Mouse (Mus musculus): ENCODE results near the gene Slc2a9.
A peak's percentile ranks its signal among the peaks of the same experiment; 100 is the strongest.

The Slc2a9 gene

DNA sequence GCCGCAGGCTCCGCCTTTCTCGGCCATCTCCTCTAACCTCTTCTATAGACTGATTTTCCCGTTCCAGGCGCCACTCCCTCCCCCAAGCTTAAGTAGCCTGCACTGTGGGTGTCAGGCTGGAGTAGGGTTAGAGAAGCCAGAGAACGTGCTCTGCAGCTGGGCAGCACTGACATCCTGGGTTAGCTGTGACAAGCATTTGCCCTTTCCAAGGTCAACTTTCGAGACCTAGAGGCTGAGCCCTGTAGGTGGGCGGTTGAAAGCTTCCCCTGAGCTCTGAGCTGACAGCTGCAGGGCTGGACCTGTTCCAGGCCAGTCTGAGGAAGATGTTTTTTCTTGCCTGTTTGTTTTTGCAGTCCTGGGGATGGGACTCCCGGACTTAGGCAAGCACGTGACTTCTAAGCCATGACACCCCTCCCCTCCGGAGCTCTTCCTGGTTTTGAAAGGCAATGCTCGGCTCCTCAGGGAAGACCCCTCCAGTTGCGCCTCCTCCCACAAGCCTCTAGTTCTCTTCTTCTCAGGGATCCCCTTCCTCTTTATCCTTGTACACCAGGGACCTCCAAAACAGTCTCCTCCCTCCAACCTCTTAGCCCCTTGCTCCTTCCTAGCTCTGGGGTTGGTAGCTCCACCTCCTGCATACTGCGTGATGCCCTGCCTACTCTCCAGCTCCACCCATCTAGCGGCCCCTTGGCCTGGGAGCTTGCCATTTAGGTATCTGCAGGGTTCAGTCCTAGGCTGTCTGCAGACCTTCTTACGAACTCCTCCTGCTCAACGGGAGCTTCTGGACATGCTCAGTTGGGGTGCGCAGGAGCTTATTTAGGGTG lies 136.1 kb downstream of the Slc2a9 start:
- DNase-seq: peak; percentile 10 to 18

DNA sequence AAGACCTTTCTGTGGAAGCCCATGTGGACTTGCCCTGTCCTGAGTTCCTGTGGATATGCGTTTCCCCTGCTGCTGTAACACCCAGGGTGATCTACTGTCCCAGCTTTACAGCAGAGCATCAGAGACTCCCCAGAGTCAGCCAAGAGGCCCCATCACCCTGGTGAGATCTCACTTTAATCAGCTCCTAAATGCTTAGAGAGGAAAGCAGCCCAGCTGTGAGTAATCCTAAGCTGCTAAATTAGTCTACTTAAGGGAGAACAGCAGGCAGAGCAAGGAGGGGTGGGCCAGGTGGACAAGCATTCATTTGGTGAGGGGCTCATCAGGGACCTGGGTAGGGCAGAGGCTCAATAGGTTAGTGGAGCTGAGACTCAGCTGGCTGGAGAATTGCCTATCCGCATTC lies 137.4 kb downstream of the Slc2a9 start:
- no peak for DNase-seq

DNA sequence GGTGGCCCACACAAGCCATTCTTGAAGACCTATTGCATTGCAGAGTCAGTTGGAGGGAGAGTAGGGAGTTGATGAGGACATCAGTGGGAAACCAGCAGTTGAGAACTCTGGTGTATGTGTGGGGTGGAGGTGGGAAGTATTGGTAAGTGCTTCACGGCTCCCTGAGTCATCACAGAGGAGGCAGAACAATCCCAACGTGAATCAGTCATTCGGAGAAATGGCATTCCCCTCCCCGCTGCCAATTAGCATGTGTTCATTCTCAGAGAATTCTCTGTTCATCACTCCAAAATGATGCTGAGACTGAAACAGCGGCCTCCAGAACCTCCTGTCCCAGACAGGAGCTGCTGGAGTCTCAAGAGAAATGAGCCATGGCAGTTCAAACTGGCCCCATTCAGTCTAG lies 138.5 kb downstream of the Slc2a9 start:
- no peak for DNase-seq

DNA sequence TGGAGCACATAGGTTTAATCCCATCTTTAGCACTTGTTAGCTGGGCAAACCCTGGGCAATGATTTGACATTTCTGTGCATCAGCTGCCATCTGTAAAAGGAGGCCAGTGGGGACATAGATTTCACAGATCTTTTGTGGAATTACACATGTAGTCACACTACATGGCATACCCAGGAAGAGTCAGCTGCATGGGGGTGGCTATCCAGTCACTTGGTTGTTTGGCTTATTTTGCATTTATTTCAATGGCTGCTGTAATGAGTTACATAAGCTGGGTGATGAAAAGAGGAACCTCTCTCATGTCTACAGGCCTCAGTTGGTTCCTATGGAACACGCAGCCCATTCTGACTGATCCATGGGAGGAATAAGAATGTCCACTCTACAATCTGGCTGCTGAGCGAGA lies 143.2 kb downstream of the Slc2a9 start:
- DNase-seq: no peak

DNA sequence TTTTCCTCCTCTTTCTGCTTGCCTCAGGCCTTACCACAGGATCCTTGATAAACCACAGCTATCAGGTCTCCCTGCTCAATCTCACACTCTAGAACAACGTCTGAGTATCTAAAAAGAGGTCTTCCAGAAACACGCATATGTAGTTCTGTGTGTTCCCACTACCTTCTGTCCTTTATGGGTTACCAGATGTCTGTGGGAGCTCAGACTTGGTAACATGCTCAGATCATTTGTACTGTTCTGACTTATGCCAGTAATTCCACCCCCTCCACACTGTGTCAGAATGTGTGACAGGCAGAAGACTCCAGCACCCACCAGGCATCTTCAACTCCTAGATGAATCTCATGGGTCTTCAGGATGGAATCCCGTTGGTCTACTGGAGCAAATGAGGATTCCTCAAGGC lies 146.0 kb downstream of the Slc2a9 start:
- no peak for DNase-seq

DNA sequence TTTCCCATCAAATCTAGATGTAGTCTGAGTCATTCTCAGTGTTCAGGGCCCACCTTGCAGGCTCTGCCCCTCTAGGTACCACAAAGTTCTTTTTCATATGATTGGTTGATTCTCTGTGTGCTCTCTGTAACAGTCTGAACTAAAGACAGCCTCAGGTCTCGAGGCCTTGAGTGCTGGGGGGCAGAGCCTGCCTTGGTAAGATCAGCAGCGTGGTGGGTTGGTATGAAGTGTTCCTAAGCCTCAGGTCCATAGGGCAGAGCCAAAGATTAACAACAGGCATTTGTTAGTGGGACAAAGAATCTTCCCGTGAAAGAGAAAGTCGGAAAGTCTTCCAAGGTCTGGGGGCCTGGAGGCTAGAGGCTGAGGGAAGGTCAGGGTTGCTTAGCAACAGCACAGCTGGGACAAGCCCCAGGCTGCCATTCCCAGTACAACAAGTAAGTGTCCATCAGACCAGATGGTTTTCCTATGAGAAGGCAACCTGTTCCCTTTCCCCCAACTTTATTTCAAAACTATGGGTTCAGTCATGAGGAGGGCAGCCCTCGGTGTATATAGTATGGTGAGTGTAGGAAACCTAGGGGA lies 152.5 kb downstream of the Slc2a9 start:
- DNase-seq: no peak

DNA sequence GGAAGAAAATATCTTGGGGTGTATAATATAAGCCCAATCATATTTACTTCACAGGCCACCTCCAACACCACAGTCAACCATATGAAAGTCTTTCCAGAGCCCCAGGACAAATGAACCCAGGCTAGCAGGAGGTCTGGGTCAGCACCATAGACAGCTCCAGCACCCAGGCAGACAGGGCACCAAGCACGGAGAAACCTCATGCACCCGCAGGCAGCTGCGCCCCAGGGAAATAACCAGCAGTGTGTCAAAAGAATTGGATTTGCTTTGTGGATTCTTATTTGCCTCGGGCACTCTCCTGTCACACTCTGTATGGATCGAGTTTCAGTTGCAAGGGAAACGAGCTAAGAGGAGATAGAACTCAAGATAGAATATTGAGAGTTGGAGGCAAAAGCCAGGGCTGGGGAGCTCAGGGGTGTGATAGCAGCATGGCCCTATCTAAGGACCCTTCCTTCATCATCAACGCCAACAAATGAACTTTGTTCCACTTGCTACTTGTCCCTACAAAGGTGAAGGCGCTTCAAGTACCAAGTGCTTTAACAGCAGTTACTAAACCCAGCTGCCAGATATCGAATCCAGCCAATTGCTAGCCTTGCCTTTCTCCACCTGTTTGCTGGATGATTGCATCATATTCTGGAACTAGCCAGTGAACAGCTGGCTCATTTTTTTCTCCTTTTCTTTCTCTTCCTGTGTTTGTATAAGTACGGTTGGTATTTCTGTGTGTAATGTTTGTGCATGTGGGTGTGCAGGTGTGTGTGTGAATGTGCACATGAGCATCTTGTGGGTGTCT lies 156.1 kb downstream of the Slc2a9 start:
- peak in 1 of 2 experiments; percentile 11 for DNase-seq

DNA sequence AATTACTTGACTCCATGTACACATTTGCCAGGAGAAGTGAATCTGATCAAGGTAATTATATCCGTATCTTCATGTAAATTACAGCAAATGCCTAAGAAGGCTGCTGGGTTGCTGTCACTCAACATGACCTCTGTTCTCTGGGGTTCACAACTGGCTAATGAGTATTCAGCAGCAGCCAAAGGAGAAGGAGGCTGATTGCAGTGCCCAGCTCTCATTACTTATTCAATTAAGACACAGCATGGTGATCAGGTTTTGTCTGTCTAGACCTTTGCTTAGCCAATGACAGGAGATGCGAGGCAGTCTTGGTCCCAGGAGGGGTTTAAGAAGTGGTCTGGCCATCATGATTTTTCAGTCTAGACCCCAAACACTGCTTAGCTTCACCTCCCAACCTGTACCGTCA lies 159.8 kb downstream of the Slc2a9 start:
- DNase-seq: no peak

DNA sequence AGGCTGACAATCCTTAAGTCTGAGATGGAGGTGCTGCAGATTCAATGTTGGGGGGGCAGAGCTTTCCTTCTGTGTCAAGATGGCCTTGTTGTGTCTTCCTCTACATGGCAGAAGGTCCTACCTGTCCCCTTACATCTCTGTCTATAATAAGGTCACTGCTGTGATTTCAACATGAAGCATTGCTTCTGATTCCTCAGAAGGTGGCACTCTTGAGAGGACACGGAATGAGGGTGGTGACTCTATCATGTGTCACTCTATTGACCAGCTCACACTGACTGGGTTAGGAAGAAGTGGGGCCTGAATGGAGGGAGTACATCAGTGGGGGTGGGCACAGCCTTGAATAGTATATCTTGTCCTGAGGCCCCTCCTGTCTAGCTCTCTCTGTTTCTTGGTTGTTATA lies 168.4 kb downstream of the Slc2a9 start:
- no peak for DNase-seq

DNA sequence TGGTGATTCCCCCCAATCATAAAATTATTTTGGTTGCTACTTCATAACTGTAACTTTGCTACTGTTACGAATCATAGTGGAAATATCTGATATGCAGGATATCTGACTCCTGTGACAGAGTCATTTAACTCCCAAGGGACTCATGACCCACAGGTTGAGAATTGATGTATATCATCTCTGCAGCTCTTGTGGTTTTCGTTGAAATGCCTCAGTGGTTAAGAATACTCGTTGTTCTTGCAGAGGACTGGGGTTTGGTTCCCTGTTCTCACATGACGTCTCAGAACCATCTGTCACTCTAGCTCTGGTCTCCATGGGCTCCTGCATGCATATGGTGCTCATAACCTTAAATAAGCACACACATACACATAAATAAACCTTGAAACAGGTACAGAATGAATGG lies 169.6 kb downstream of the Slc2a9 start:
- no peak for DNase-seq

DNA sequence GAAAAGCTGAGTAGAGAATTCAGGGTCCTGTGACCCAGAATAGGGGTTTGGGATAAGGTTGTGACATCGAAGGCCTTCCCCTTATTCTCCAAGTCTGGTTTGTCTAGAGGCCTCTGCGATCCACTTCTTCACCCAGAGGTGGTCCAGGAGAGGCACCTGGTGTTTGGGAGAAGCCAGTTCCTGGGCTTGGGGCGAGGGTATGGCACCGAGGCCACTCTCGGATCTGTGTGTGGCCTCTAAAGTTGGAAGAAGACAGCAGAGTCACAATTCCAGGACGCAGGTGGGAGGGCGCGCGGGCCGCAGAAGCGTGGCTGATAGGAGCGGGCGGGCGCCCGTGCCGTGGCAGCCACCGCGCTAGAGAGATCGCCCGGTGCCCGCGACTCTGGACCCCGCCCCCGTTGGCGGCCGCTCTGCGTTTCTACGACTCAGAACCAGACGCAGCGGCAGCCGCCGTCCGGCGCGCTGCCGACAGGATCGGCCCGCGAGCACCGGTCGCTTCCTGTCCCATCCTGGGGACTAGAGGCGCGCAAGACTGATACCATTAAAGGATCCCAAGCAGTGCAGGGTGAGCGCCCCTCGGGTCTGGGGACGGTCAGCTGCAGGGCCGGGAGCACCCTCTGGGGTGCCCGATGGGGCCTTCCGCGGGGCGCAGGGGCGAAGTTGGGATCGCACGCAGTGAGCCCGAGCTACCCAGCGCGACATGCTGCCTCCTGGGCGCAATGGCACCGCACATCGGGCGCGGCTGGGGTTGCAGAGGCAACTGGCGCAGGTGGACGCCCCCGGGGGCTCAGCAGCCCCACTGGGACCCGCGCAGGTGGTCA lies 183.8 kb downstream of the Slc2a9 start, which contains the start of gene Drd5:
Gene Drd5, plus strand, starts transcription at position 402 of the 821 bp plus-strand sequence.
- no peak for DNase-seq

DNA sequence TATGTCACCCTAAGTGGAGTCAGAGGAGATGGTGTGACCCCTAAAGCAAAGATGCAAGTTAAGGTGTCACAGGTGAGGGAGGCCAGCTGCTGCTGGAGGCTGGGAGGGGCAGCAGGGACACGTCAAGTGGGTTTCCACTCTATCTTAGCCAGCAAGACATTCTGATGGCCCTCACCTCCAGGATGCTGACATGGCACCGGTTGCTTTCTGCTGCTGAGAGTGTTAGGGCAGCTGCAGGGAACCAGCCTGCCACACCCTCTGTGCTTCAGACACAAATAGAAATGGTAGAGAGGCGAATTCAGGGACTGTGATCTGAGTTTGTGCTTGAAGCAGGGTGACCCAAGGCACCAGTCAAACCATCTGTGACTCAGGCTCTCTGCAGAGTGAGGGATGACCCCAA lies 193.1 kb downstream of the Slc2a9 start:
- no peak for DNase-seq

DNA sequence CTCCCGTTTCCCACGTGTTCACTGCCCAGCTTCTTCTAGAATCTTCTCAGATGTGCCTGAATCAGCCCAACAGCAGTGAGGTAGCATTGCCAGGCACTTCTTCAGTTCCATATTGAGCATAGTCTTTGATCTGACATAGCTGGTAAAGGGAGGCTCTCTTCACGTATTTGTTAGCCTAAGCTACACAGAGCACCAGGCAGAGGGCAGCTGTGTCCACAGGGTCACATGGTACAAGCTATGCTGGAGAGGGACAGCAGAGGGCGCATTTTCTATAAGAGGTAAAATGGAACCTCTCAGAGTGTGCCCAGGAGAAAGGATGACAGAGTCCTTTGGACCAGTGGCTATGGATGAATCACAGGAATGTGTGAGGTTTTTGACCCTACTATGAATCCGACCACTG lies 194.1 kb downstream of the Slc2a9 start:
- DNase-seq: peak; percentile 47 to 78

DNA sequence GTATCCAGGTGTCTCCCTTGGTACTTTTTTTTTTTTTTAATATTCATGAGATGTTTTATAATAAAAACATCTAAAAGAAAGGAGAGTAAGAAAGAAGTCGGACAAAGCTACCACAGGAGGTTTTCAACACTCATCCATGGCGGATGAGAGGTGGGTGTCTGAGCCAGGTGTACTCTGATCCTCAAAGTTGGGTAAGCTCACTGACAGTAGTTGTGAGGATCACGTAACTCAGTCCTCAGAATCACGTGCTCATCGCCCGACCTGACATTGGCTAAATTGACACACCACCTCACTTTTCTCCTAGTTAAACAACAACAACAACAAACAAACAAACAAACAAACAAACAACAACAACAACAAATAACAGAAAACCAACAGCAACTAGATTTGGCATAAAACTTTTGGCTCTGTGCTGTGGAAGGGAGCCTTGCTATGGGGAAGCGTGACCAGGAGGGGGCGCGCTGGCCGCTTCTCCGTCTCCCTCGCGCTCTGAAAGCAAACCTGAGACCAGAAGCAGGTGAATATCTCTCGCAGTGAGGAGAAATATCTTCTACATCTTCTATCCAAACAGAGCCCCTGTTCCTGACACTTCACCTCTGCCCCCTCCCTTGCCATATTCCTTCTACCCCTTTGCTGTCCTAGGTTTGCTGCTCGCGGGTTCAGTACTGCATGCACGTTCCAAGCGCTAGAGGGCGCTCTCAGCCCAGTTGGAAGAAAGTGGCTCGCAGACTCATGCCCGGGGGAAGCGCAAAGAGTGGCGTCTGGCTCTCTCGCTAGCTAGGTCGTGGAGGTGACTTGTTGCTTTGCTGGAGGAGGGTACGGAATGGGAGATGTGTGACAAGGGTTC lies 195.5 kb downstream of the Slc2a9 start:
- DNase-seq: peak; percentile 81 to 92

DNA sequence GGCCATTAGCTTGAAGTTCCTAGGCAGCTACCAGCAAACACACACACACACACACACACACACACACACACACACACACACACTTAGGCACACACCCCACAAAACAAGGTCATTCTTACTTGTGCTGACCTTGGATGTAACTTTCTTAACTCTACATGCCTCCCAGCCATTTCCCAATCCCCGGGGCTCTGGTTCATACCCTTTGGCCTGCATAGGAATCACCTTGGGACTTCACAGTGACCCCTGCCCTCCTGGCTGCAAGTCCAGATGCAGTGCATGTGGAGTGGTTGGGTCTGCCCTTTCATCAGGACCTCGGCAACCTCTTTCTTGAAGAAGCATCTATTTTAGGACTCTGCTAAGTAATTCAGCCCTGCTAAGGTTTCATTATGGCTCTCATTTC lies 197.7 kb downstream of the Slc2a9 start:
- DNase-seq: no peak

DNA sequence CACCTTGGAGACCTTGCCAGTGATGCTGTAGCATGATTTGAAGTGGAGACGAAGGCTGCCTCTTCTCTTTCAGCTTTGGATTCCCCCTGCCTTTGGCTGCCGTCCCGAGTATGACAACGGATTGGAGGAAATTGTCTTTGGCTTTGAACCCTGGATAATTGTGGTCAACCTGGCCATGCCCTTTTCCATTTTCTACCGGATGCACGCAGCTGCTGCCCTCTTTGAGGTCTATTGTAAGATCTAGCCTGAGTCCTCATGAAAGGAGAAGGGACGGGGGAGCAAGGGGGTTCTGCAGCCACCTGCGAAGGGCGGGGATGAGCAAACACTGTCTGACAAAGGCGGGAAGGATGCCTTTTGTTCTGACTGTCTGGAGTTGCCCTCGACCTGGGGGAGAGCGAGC lies 200.3 kb downstream of the Slc2a9 start:
- no peak for DNase-seq

DNA sequence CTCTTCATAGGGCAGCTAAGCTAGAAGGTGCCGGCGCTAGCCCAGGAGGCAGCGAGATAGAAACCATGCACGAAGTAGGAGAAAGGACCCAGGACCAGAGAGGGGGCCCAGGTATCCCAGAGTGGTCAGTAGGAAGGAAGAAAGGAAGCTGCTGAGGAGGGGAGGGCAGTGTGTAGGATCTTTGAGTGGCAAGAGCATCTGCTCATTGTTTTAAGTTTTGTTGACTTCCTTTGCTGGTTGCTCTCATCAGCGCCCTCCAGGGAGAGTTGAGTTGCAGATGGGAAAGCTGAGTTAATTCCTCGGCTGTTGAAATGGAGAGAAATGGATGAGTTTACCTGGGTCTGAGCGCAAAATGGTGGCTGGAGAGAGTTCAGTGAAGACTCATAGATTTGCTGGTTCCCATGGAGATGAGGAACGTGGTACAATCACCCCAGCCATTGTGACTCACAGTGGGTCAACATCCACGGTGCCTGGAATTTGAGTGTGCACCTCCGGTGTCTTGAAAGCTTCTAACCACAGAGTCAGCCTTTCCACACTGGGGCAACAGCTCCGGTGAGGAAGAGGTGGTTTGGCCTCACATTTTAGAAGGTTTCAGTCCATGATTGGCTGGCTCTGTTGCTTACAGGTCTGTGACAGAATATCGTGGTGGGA lies 201.1 kb downstream of the Slc2a9 start:
- DNase-seq: no peak
